ENCODE assay signal across 12 mouse cellular contexts in genomic region chr8:62046809-62047208, GRCm38 (mm10).
DNase-seq lines count a peak whose midpoint lies in the region; ATAC-seq and TF ChIP-seq lines count a peak whose summit lies in the region.
"Had no signal": no experiment of that assay in that cellular context is flagged by ENCODE, and none has a peak within 500 bp of the region (broad histone marks: within the 10 kb centered on the region; RNA-seq: fewer than 3 reads in every experiment).

No protein-coding gene starts in this region.

- H3K4me2 ChIP-seq in liver, postnatal 0 days (ENCODE audit: low read depth, low read length) = no peak overlapping the region
- H3K4me2 ChIP-seq: midbrain, embryonic 12.5 days had no signal

- DNase-seq in gastrocnemius, adult 18-20 months (ENCODE audit: low spot score) = peak; percentile 2
- DNase-seq in gastrocnemius, postnatal 10 days = no peak
- DNase-seq in liver, postnatal 0 days = no peak
- no peak for DNase-seq in liver
- DNase-seq in adipocyte (ENCODE audit: low spot score) = peak; percentile 10
- no peak for DNase-seq in ovary, adult 18-20 months (ENCODE audit: low spot score)
- DNase-seq in urinary bladder, postnatal 36 days (ENCODE audit: low spot score in 2 of 2) = no peak
- DNase-seq: gastrocnemius, postnatal 25 days had no signal

- H3K9ac ChIP-seq in liver, postnatal 0 days (replicated peaks) = no peak overlapping the region
- H3K9ac ChIP-seq: midbrain, embryonic 12.5 days had no signal

- WGBS in liver, postnatal 0 days (ENCODE audit: insufficient replicate concordance) = 34% methylated on average over 2 of the region's 2 CpGs

- H3K9me3 ChIP-seq in liver, postnatal 0 days (ENCODE audit: low read length) = no peaks in the 10 kb centered on the region
- H3K9me3 ChIP-seq: G1E; limb, embryonic 10.5 days; midbrain, embryonic 12.5 days had no signal

- TF ChIP-seq CTCF in liver, postnatal 0 days (IDR thresholded peaks at IDR 0.05; ENCODE audit: low read depth) = peak; percentile 25

- no peaks in the 10 kb centered on the region for H3K27me3 ChIP-seq in liver, postnatal 0 days (ENCODE audit: insufficient read depth, low read length)
- H3K27me3 ChIP-seq: midbrain, embryonic 12.5 days had no signal

- H3K4me3 ChIP-seq in liver, postnatal 0 days (ENCODE audit: low read depth, low read length) = no peak overlapping the region
- H3K4me3 ChIP-seq: limb, embryonic 10.5 days; midbrain, embryonic 12.5 days had no signal

- ATAC-seq in liver, postnatal 0 days = no peak
- ATAC-seq in megakaryocyte progenitor cell, adult 5-6 weeks (replicated peaks; ENCODE audit: poor library complexity) = peak; percentile 81

- TF ChIP-seq EP300 in liver, postnatal 0 days (IDR thresholded peaks at IDR 0.05; ENCODE audit: low read depth) = no peak

- H3K27ac ChIP-seq in liver, postnatal 0 days (ENCODE audit: low read depth) = no peak overlapping the region
- H3K27ac ChIP-seq: limb, embryonic 10.5 days; midbrain, embryonic 12.5 days had no signal

- no peaks in the 10 kb centered on the region for H3K36me3 ChIP-seq in liver, postnatal 0 days (replicated peaks; ENCODE audit: insufficient read depth, low read length)
- H3K36me3 ChIP-seq: G1E; limb, embryonic 10.5 days; midbrain, embryonic 12.5 days had no signal

- H3K4me1 ChIP-seq in liver, postnatal 0 days (ENCODE audit: insufficient read depth) = no peaks in the 10 kb centered on the region
- H3K4me1 ChIP-seq: limb, embryonic 10.5 days; midbrain, embryonic 12.5 days had no signal

Comparison
In these comparisons a context has a peak if more than half of its experiments do, and no peak if none do; other contexts are left out.
1. DNase-seq: peak in gastrocnemius, adult 18-20 months (single experiment) and adipocyte (single experiment); none in gastrocnemius, postnatal 10 days (single experiment), liver, postnatal 0 days (single experiment), liver (single experiment), ovary, adult 18-20 months (single experiment) and urinary bladder, postnatal 36 days (0 of 2).